Mouse (Mus musculus) hindbrain, embryonic 13.5 days (tissue): ENCODE measurements around the gene Lrmp. TPM values are rescaled to one million over a fixed set of nuclear protein-coding genes. Genes with fewer than 3 reads are reported as not detected.
"Not testable (repeated sequence)": the region's sequence is repeated elsewhere in the genome, so short reads cannot be mapped to it uniquely, and the experiment has no call there.

Source experiments
- ATAC-seq: fragments of 200-750 bp; cut with Nextera tagmentation; 2 replicates; pipeline ENCODE4 v1.8.0; 2017; ENCODE audit warnings: moderate TSS enrichment; ENCODE audit not compliant: low FRiP score
- H3K27ac ChIP-seq: fragments of 300-500 bp; sonication (generic); 2 replicates; pipeline ENCODE4 v1.5.1; 2015; ENCODE audit warnings: inconsistent platforms, mild to moderate bottlenecking, moderate library complexity
- H3K27me3 ChIP-seq: fragments of 300-500 bp; sonication (generic); 2 replicates; pipeline ENCODE4 v1.6.1; 2015; ENCODE audit warnings: mild to moderate bottlenecking, inconsistent platforms
- H3K36me3 ChIP-seq: fragments of 300-500 bp; sonication (generic); 2 replicates; pipeline ENCODE4 v1.6.1; 2015; ENCODE audit warnings: mild to moderate bottlenecking, inconsistent platforms
- H3K4me1 ChIP-seq: fragments of 300-500 bp; sonication (generic); replicated peaks from 2 replicates; pipeline ENCODE4 v1.6.1; 2015; ENCODE audit warnings: inconsistent platforms
- H3K4me2 ChIP-seq: fragments of 300-500 bp; sonication (generic); 2 replicates; pipeline ENCODE4 v1.6.1; 2015; ENCODE audit warnings: inconsistent platforms, mild to moderate bottlenecking, moderate library complexity
- H3K4me3 ChIP-seq: fragments of 300-500 bp; sonication (generic); 2 replicates; pipeline ENCODE4 v1.5.1; 2015; ENCODE audit warnings: mild to moderate bottlenecking, inconsistent platforms
- H3K9ac ChIP-seq: fragments of 300-500 bp; sonication (generic); 2 replicates; pipeline ENCODE4 v1.6.1; 2015; ENCODE audit warnings: mild to moderate bottlenecking, inconsistent platforms
- H3K9me3 ChIP-seq: fragments of 300-500 bp; sonication (generic); 2 replicates; pipeline ENCODE4 v1.6.1; 2016; ENCODE audit warnings: inconsistent platforms
- WGBS: fragments of 180-500 bp; shearing (Covaris S2); methylation state at CpG from one replicate; pipeline ENCODE4 v1.1.7; 2015; 5-methylcytosine and 5-hydroxymethylcytosine counted together
- polyA plus RNA-seq: library from polyadenylated mRNA; unstranded; fragments of >200 nt; fragmentation: Nextera tagmentation; extraction: Ambion mirVana; gene quantifications from 2 replicates; pipeline ENCODE4 v1.2.1, GENCODE M21; 2015

Gene Lrmp
- polyA plus RNA-seq, 1 experiment from 2014 or later = 1.1 TPM

DNA sequence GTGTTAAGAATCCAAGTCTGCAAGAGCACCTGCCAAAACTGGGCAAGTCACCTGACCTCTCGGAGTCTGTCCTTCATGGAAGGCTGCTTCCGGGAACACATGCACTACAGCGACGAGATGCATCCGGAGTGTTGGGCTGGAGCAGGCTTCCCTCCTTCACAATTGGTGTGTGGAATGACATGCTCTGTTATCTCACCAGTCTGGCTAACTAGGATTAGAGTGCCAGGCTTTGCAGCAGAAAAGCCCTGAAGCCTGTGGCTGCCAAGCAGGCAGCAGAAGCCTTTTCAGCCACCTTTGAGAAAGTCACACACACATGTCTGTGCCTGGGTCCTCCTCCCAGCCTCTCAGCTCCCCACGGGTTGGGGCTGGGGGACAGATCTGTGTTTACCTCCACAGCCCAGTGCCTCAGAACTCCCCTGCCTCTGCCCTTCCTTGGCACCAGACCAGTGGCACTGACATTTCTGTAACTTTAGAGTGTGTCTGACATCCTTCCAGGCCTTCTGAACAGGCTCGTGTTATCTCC, 10.2 kb downstream of the Lrmp start:
- H3K27me3 ChIP-seq = peaks cover 11% of the 10 kb centered on the region; the same call in 1 of the 2 replicates
- H3K4me2 ChIP-seq = no peak overlapping the region
- H3K4me3 ChIP-seq = no peak overlapping the region
- no peak overlapping the region for H3K9ac ChIP-seq
- ATAC-seq = no peak
- no peaks in the 10 kb centered on the region for H3K9me3 ChIP-seq
- H3K27ac ChIP-seq = no peak overlapping the region
- H3K4me1 ChIP-seq = peaks cover 12% of the 10 kb centered on the region; the same call in 1 of the 2 replicates
- WGBS = 71% methylated on average over 7 of the region's 7 CpGs
- H3K36me3 ChIP-seq = no peaks in the 10 kb centered on the region

DNA sequence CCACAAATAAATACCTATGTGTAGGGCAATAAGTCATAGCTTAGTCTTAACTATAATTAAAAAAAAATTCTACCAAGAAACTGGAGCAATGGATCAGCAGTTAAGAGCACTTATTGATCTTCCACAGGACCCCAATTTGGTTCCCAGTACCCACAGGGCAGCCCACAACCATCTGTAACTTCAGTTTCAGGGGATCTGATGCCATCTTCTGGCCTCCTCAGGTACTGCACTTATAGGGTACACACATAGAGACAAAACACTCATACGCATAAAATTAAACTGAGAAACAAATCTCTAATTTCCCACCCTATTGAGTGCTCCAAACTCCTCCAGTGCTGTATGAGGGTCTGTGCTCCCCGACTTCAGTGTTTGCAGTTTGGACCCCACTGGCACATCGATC, 12.2 kb downstream of the Lrmp start:
- peaks cover 3% of the 10 kb centered on the region; the same call in 1 of the 2 replicates for H3K4me1 ChIP-seq

DNA sequence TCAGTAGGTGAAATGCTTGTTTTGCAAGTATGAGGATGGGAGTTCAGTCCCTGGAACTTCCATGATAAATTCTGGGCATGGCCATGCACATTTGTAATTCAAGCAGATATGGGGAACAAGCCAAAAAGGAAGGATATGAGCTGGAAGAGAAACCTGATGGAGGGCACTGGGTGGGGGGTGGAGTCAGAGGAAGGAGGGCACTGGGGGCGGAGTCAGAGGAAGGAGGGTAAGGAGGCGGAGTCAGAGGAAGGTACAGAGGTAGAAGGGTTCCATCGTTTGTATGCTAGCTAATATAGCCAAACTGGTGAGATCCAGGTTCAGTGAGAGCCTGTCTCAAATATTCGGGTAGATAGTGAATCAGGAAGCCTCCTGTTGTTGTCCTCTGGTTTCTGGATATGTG, 14.1 kb downstream of the Lrmp start:
- H3K27me3 ChIP-seq = no peaks in the 10 kb centered on the region
- H3K36me3 ChIP-seq = no peaks in the 10 kb centered on the region
- ATAC-seq = no peak
- WGBS = 81% methylated on average over 4 of the region's 4 CpGs
- H3K9me3 ChIP-seq = no peaks in the 10 kb centered on the region
- H3K27ac ChIP-seq = no peak overlapping the region
- H3K9ac ChIP-seq = no peak overlapping the region
- no peaks in the 10 kb centered on the region for H3K4me1 ChIP-seq
- no peak overlapping the region for H3K4me2 ChIP-seq
- H3K4me3 ChIP-seq = no peak overlapping the region

More for the DNA sequence above, 12.2 kb downstream of the Lrmp start:
- H3K9ac ChIP-seq = no peak overlapping the region
- no peak overlapping the region for H3K4me3 ChIP-seq
- H3K27ac ChIP-seq = no peak overlapping the region
- H3K27me3 ChIP-seq = no peaks in the 10 kb centered on the region
- WGBS = 96% methylated on average over 3 of the region's 3 CpGs
- H3K4me2 ChIP-seq = no peak overlapping the region
- no peaks in the 10 kb centered on the region for H3K9me3 ChIP-seq
- H3K36me3 ChIP-seq = no peaks in the 10 kb centered on the region
- no peak for ATAC-seq

DNA sequence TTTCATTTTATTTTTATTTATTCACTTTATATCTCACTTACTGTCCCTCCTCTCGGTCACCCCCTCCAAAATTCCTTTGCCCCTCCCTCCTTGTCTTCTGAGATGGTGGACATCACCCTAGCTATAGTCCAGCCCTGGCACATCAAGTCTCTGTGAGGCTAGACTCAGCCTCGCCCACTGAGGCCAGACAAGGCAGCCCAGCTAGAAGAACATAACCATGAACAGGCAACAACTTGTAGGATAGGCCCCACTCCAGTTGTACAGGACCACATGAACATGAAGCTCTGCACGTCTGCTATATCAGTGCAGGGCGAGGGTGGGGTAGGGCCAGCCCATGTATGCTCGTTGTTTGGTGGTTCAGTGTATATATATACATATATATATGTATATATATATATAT, 16.5 kb downstream of the Lrmp start:
- Histone ChIP-seq H3K27ac (no peak overlapping the region), H3K9me3 (no peaks in the 10 kb centered on the region), H3K27me3 (no peaks in the 10 kb centered on the region), H3K9ac (no peak overlapping the region), H3K4me1 (no peaks in the 10 kb centered on the region), H3K36me3 (no peaks in the 10 kb centered on the region), H3K4me3 (no peak overlapping the region), H3K4me2 (no peak overlapping the region)
- ATAC-seq = no peak
- 87% methylated on average over 5 of the region's 5 CpGs for WGBS

DNA sequence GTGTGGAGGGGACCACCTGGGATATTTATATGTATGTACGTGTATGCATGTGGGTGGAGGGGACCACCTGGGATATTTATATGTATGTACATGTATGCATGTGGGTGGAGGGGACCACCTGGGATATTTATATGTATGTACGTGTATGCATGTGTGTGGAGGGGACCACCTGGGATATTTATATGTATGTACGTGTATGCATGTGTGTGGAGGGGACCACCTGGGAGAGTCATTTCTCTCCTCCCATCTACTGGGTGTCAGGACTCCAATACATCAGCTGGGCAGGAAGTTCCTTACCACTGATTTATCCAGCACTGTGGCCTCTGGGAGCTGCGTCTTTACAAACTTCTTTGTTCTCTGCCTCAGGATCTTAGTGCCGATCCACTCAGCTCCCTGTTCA, 17.5 kb downstream of the Lrmp start:
- H3K4me1 ChIP-seq, H3K9ac ChIP-seq, H3K27me3 ChIP-seq, H3K27ac ChIP-seq, H3K4me2 ChIP-seq, H3K9me3 ChIP-seq, ATAC-seq, H3K4me3 ChIP-seq, H3K36me3 ChIP-seq: not testable (repeated sequence)
- WGBS = 77% methylated on average over 5 of the region's 5 CpGs

DNA sequence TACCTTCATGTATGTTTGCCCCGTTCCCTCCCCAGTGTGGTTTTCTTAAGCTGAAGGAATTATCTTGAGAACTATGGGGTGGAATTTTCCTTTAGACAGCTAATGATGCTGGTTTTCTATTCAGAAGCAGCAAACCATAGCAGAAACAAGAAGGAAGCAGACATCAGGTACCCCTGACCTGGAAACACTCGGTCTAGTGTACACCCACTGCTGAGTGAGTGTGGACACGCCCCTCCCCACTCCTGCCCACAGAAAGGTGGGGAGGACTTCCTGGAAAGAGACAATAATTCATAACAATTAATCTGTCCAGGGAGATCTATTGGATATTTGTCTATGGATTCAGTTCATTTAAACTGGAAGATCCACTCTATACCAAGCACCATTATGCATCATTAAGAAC, 19.8 kb downstream of the Lrmp start:
- Histone ChIP-seq H3K9ac (no peak overlapping the region), H3K36me3 (no peaks in the 10 kb centered on the region), H3K4me2 (no peak overlapping the region), H3K9me3 (no peaks in the 10 kb centered on the region), H3K4me1 (no peaks in the 10 kb centered on the region), H3K27ac (no peak overlapping the region), H3K4me3 (no peak overlapping the region), H3K27me3 (no peaks in the 10 kb centered on the region)
- ATAC-seq = no peak
- 77% methylated on average over 3 of the region's 3 CpGs for WGBS

DNA sequence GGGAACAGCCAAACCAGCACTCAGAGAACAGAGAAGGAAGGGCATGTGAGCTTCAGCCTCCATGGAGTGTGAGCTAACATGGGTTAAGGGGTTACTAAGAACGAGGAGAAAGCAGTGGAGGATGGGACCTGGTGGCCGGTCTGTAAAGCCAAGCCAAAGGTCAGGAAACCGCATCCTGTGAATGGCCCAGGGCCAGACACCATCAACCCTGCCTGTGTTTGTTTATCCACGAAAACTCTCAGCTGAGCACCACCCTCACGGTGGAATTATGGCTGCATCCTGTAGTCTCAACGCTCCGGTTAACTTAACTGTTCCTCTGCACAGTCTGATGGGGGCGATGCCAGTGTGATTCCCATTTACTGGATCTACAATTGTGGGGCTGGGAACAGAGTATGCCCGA, 20.4 kb downstream of the Lrmp start:
- Histone ChIP-seq H3K4me2 (no peak overlapping the region), H3K4me3 (no peak overlapping the region), H3K4me1 (no peaks in the 10 kb centered on the region), H3K9ac (no peak overlapping the region), H3K27ac (no peak overlapping the region), H3K9me3 (no peaks in the 10 kb centered on the region), H3K27me3 (no peaks in the 10 kb centered on the region), H3K36me3 (no peaks in the 10 kb centered on the region)
- 78% methylated on average over 9 of the region's 9 CpGs for WGBS
- ATAC-seq = no peak

DNA sequence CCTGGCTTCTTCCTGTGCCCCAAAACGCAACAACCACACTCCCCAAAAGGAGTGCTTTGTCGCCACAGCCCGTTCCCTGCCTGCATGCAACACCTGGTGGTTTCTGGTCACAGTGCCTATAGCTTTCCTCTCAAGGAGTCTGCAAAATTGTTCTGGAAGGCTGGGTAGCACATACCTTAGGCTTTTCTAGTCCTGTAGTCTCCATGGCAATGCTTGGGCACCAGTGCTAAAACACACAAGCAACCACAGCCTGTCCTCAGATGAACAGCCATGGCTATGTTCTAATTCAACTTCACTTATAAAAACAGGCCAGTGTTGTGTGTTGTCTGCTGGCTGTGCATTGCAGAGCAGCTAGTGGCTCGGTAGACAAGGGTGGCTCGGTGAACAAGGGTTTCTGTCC, 21.4 kb downstream of the Lrmp start:
- ATAC-seq = no peak
- Histone ChIP-seq H3K4me1 (no peaks in the 10 kb centered on the region), H3K4me3 (no peak overlapping the region), H3K9me3 (no peaks in the 10 kb centered on the region), H3K36me3 (no peaks in the 10 kb centered on the region), H3K9ac (no peak overlapping the region), H3K4me2 (no peak overlapping the region), H3K27me3 (no peaks in the 10 kb centered on the region), H3K27ac (no peak overlapping the region)
- 88% methylated on average over 5 of the region's 5 CpGs for WGBS

DNA sequence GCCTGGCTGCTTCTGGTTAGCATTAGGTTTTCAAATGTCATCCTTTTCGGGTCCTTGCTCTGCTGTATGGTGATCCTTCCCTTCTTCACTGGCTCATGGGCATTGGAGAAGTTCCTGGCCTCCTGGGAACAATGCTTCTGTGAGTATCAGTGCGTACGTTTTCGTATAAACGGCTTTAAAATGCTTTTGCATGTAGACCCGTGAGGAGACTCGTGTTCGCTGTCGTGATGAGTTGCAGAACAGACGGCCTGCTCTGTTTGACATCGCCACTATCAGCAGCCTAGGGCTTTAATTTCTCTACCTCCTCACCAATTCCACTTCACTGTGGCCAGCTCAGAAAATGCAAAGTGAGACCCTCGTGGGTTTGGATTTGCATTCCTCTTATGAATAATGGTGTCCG, 23.8 kb downstream of the Lrmp start:
- H3K9ac ChIP-seq = no peak overlapping the region
- ATAC-seq = no peak
- H3K9me3 ChIP-seq = no peaks in the 10 kb centered on the region
- no peak overlapping the region for H3K4me2 ChIP-seq
- H3K27ac ChIP-seq = no peak overlapping the region
- H3K4me1 ChIP-seq = 0 out of 2 replicates have a peak, but pooled peaks cover 6% of the 10 kb centered on the region
- WGBS = 83% methylated on average over 13 of the region's 13 CpGs
- no peaks in the 10 kb centered on the region for H3K36me3 ChIP-seq
- no peak overlapping the region for H3K4me3 ChIP-seq
- H3K27me3 ChIP-seq = no peaks in the 10 kb centered on the region

DNA sequence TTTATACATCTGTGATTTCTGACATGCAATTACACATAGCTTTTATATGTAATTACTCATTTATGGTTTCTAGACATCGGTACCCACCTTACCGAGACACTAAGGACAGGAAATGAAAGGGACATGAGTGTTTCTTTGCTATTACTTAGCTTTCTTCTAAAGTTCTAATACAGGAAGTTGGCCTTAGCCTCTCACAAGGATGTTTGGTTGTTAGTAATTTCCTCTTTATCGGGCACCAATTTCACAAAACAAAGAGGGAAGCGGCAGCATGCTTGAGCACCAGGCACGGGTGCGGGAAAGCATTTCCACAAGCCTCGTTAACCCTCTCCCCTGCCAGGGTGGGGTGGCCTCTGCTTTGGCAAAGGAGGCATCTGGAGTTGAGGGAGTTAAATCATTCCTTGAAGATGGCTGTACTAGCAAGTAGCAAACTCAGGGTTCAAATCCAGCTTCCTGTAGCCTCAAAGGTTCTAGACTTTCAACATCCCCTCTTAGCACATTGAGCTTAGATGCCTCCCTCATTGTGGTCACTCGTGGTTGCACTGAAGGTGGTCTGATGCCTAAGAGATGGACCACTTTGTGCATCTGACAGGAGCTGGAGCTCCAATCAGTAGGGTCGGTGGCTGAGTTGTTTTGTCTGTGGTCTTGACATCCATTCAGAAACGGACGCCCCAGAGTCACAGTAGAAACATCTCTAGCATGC, 24.5 kb downstream of the Lrmp start:
- no peaks in the 10 kb centered on the region for H3K36me3 ChIP-seq
- no peak overlapping the region for H3K27ac ChIP-seq
- WGBS = 85% methylated on average over 11 of the region's 11 CpGs
- H3K27me3 ChIP-seq = no peaks in the 10 kb centered on the region
- no peak overlapping the region for H3K4me3 ChIP-seq
- no peak overlapping the region for H3K9ac ChIP-seq
- H3K4me1 ChIP-seq = 0 out of 2 replicates have a peak, but pooled peaks cover 11% of the 10 kb centered on the region
- no peak overlapping the region for H3K4me2 ChIP-seq
- no peak for ATAC-seq
- H3K9me3 ChIP-seq = no peaks in the 10 kb centered on the region

DNA sequence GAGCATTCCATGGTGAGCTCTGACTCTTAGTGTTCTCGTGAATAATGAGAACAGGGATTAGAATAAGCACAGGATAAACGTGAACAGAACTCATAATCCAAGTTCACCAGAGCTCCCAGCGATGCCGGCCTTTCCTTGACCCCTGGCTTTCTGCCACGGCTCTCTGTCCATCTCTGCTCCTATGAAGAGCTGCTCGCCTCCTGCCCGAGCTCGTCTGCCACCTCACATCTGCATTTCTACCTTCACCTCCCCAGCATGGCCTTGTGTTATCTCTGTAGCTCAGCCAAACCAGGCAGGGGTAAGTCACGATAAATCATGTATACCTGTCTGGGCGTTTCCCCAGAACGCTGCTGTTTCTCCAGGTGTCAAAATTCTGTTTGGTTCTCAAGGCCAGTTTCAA, 25.3 kb downstream of the Lrmp start:
- no peak overlapping the region for H3K9ac ChIP-seq
- no peaks in the 10 kb centered on the region for H3K27me3 ChIP-seq
- 78% methylated on average over 11 of the region's 11 CpGs for WGBS
- H3K27ac ChIP-seq = no peak overlapping the region
- no peaks in the 10 kb centered on the region for H3K36me3 ChIP-seq
- H3K4me2 ChIP-seq = no peak overlapping the region
- ATAC-seq = no peak
- 0 out of 2 replicates have a peak, but pooled peaks cover 11% of the 10 kb centered on the region for H3K4me1 ChIP-seq
- no peak overlapping the region for H3K4me3 ChIP-seq
- no peaks in the 10 kb centered on the region for H3K9me3 ChIP-seq

DNA sequence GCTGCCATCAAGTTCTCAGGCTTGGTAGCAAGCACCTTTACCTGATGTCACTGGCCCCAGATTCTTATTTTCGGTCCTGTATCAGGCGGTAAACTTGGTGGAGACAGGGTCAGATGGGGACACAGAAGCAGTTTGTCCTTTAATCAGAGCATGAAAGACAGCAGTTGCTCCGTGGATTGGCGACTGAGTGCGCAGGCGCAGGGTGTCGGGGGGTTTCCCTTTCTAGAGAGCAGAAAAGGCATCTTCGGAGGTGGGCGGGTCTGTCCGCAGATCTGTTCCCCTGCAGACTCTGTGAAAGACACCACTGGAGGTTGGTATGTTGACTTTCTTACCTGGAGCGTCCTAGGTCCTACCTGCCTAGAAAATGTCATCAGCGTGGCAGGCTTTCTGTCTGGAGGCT, 26.4 kb downstream of the Lrmp start:
- Histone ChIP-seq H3K27me3 (no peaks in the 10 kb centered on the region), H3K4me2 (no peak overlapping the region), H3K9me3 (no peaks in the 10 kb centered on the region), H3K4me3 (no peak overlapping the region), H3K4me1 (0 out of 2 replicates have a peak, but pooled peaks cover 11% of the 10 kb centered on the region), H3K36me3 (no peaks in the 10 kb centered on the region), H3K9ac (no peak overlapping the region), H3K27ac (no peak overlapping the region)
- ATAC-seq = no peak
- WGBS = 93% methylated on average over 12 of the region's 12 CpGs

DNA sequence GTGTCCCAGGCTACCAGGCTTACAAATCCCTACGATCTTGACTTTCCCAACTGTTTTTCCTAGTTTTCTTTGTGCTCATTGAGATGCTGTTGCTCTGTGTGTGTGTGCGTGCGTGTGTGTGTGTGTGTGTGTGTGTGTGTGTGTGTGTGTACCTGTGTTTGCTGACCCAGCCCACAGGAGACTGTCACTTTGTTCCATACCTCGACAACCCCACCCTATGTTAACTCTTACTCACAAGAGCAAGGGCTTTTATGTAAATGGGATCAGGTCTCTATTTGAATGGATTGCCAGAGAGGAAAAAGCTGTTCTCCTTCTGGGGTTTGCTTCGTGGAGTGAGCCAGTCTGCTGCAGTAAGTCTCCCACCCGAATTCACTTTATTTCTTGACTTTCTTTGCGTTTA, 29.7 kb downstream of the Lrmp start:
- no peak overlapping the region for H3K9ac ChIP-seq
- 0 out of 2 replicates have a peak, but pooled peaks cover 14% of the 10 kb centered on the region for H3K4me1 ChIP-seq
- H3K4me2 ChIP-seq = no peak overlapping the region
- no peaks in the 10 kb centered on the region for H3K27me3 ChIP-seq
- 69% methylated on average over 7 of the region's 7 CpGs for WGBS
- no peak overlapping the region for H3K4me3 ChIP-seq
- no peaks in the 10 kb centered on the region for H3K36me3 ChIP-seq
- no peak for ATAC-seq
- H3K9me3 ChIP-seq = no peaks in the 10 kb centered on the region
- no peak overlapping the region for H3K27ac ChIP-seq
